16 mouse cellular contexts compared by ENCODE assay signal in the genomic region with DNA sequence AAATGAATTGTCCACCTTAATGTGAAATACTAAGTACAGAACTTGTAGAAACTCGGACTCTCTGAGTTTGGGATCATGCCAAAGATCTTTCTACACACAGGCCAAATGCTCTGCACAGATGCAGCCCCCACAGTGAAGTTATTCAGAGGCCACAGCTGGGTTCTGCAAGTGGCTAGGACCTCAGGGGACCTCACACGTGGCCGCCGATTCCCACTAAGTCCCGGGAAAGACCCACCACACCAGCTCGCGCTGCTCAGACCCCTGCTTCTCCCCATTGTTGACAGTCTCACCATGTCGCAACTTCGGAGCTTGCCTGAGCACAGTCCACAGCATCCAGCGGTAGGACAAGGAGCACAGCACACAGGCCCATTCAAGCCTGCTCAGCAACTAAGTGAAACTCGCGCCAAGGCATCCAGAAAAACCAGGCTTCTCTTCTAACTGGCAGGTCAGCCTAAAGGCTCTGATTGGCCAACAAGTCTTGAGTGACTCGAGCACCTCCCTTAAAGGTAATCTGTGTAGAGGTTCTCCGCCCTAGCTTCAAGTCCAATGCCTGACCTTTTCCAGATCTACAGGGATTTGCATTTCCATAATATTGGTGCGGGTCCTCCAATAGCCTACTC. TPM values are rescaled to one million over a fixed set of nuclear protein-coding genes. Genes with fewer than 3 reads are reported as not detected.
DNase-seq lines count a peak whose midpoint lies in the region; ATAC-seq and TF ChIP-seq lines count a peak whose summit lies in the region.
"Not testable (repeated sequence)": the region's sequence is repeated elsewhere in the genome, so short reads cannot be mapped to it uniquely, and the experiment has no call there.
"Had no signal": no experiment of that assay in that cellular context is flagged by ENCODE, and none has a peak within 500 bp of the region (broad histone marks: within the 10 kb centered on the region; RNA-seq: fewer than 3 reads in every experiment).

No protein-coding gene starts in this region.

- not testable (repeated sequence) for TF ChIP-seq CTCF in ES-Bruce4 (IDR thresholded peaks at IDR 0.05; ENCODE audit: low read depth, low read length)

- WGBS in heart, embryonic 16.5 days = 48% methylated on average over 12 of the region's 15 CpGs
- 55% methylated on average over 13 of the region's 15 CpGs for WGBS in intestine, embryonic 16.5 days
- WGBS in lung, embryonic 16.5 days = 51% methylated on average over 11 of the region's 15 CpGs

- peak overlapping the region; percentile 30; the same call in 1 of the 2 replicates for H3K4me2 ChIP-seq in heart, embryonic 16.5 days (ENCODE audit: low read depth, low read length)
- not testable (repeated sequence) for H3K4me2 ChIP-seq in intestine, embryonic 16.5 days (ENCODE audit: low read depth, low read length)
- 0 out of 2 replicates have a peak overlapping the region, but pooled peaks have one; percentile 6 for H3K4me2 ChIP-seq in lung, embryonic 16.5 days (ENCODE audit: low read depth, low read length)

- not testable (repeated sequence) for H3K4me1 ChIP-seq in ES-Bruce4 (ENCODE audit: control insufficient read depth, insufficient read depth, low read length); intestine, embryonic 16.5 days (ENCODE audit: control insufficient read depth, insufficient read depth, low read length); lung, embryonic 16.5 days (replicated peaks; ENCODE audit: control insufficient read depth, insufficient read depth, low read length)
- H3K4me1 ChIP-seq in heart, embryonic 16.5 days (ENCODE audit: control insufficient read depth, insufficient read depth, low read length) = peaks cover 18% of the 10 kb centered on the region

- not testable (repeated sequence) for H3K27me3 ChIP-seq in ES-Bruce4 (ENCODE audit: control insufficient read depth, insufficient read depth, low read length, poor library complexity, severe bottlenecking); heart, embryonic 16.5 days (ENCODE audit: control insufficient read depth, insufficient read depth, low read length); intestine, embryonic 16.5 days (replicated peaks; ENCODE audit: control insufficient read depth, insufficient read depth, low read length); lung, embryonic 16.5 days (ENCODE audit: control insufficient read depth, insufficient read depth, low read depth, low read length)

- not testable (repeated sequence) for H3K9me3 ChIP-seq in ES-Bruce4 (replicated peaks; ENCODE audit: control insufficient read depth, insufficient read depth, low read length, poor library complexity, severe bottlenecking); heart, embryonic 16.5 days (replicated peaks; ENCODE audit: control insufficient read depth, low read length); intestine, embryonic 16.5 days (ENCODE audit: control insufficient read depth, low read length); lung, embryonic 16.5 days (ENCODE audit: control insufficient read depth, low read length)

- ATAC-seq in heart, embryonic 16.5 days (replicated peaks; ENCODE audit: extremely low read depth, insufficient read depth, low FRiP score); intestine, embryonic 16.5 days; lung, embryonic 16.5 days (ENCODE audit: low read depth): not testable (repeated sequence)

- TF ChIP-seq POLR2A in ES-Bruce4 (IDR thresholded peaks at IDR 0.05; ENCODE audit: insufficient read depth, low read length) = not testable (repeated sequence)

- H3K27ac ChIP-seq in ES-Bruce4 (ENCODE audit: insufficient read depth, low read length); lung, embryonic 16.5 days (ENCODE audit: low read length): not testable (repeated sequence)
- H3K27ac ChIP-seq in heart, embryonic 16.5 days (ENCODE audit: low read length) = peak overlapping the region; percentile 57; the same call in 1 of the 2 replicates
- H3K27ac ChIP-seq in intestine, embryonic 16.5 days (ENCODE audit: low read length) = 0 out of 2 replicates have a peak overlapping the region, but pooled peaks have one; percentile 10

- H3K9ac ChIP-seq in ES-Bruce4 (ENCODE audit: low read depth, poor library complexity, severe bottlenecking) = peak overlapping the region; percentile 45; the same call in 1 of the 2 replicates
- not testable (repeated sequence) for H3K9ac ChIP-seq in heart, embryonic 16.5 days (ENCODE audit: low read length); intestine, embryonic 16.5 days (ENCODE audit: low read depth, low read length); lung, embryonic 16.5 days (ENCODE audit: low read length)

- peak; percentile 55 for DNase-seq in gonadal fat pad, adult 2 months (ENCODE audit: low read depth)
- DNase-seq in liver = peak; percentile 15
- peak; percentile 16 for DNase-seq in yolk sac, embryonic 10.5 days (ENCODE audit: low spot score)

- H3K36me3 ChIP-seq in ES-Bruce4 (ENCODE audit: control insufficient read depth, insufficient read depth, low read length, poor library complexity, severe bottlenecking) = not testable (repeated sequence)
- peaks cover 13% of the 10 kb centered on the region for H3K36me3 ChIP-seq in heart, embryonic 16.5 days (ENCODE audit: control insufficient read depth, insufficient read depth)
- peaks cover 13% of the 10 kb centered on the region for H3K36me3 ChIP-seq in intestine, embryonic 16.5 days (ENCODE audit: control insufficient read depth, insufficient read depth, low read length)
- peaks cover 13% of the 10 kb centered on the region for H3K36me3 ChIP-seq in lung, embryonic 16.5 days (ENCODE audit: control insufficient read depth, insufficient read depth, low read length)

- H3K4me3 ChIP-seq in ES-Bruce4 (ENCODE audit: low read depth, low read length) = peak overlapping the region; percentile 53
- not testable (repeated sequence) for H3K4me3 ChIP-seq in heart, embryonic 16.5 days (ENCODE audit: low read length); intestine, embryonic 16.5 days (ENCODE audit: low read length); lung, embryonic 16.5 days (ENCODE audit: low read length)

- not testable (repeated sequence) for TF ChIP-seq EP300 in ES-Bruce4 (IDR thresholded peaks at IDR 0.05; ENCODE audit: insufficient read depth, low read depth, low read length)

RNA-seq across cellular contexts. Expression of gene Ppp2r3d, which starts 3.8 kb away (rescaled TPM):
- polyA plus RNA-seq in ES-Bruce4 (2011; ENCODE audit: insufficient read depth, insufficient read length, low read depth, missing spikeins) = 41.5 and 43.1 TPM in 2 replicates
- polyA plus RNA-seq in gonadal fat pad, adult 2 months (2012; rRNA removed) = 151 and 177 TPM in 2 replicates
- polyA plus RNA-seq in heart, embryonic 16.5 days (2015; fragmentation: Nextera tagmentation; extraction: Ambion mirVana) = 143 TPM in 2 replicates
- 138 and 143 TPM in 2 replicates for polyA plus RNA-seq in intestine, embryonic 16.5 days (2015; fragmentation: Nextera tagmentation; extraction: Ambion mirVana)
- polyA plus RNA-seq in lung, embryonic 16.5 days (2015; fragmentation: Nextera tagmentation; extraction: Ambion mirVana) = 107 and 113 TPM in 2 replicates

RNA-seq across cellular contexts. Expression of gene Gm21836, which starts 13.1 kb away (rescaled TPM):
- not detected in 2 replicates for polyA plus RNA-seq in ES-Bruce4 (2011; ENCODE audit: insufficient read depth, insufficient read length, low read depth, missing spikeins)
- not detected in 2 replicates for polyA plus RNA-seq in gonadal fat pad, adult 2 months (2012; rRNA removed)
- polyA plus RNA-seq in heart, embryonic 16.5 days (2015; fragmentation: Nextera tagmentation; extraction: Ambion mirVana) = not detected in 2 replicates
- polyA plus RNA-seq in intestine, embryonic 16.5 days (2015; fragmentation: Nextera tagmentation; extraction: Ambion mirVana) = not detected in 2 replicates
- polyA plus RNA-seq in lung, embryonic 16.5 days (2015; fragmentation: Nextera tagmentation; extraction: Ambion mirVana) = not detected in 2 replicates
- polyA plus RNA-seq: adrenal gland, adult 2 months; CD4-positive, CD25-positive, alpha-beta regulatory T cell, adult 4 months; embryonic facial prominence, embryonic 13.5 days; forebrain, embryonic 13.5 days; forebrain, postnatal 0 days; heart, embryonic 14.5 days; hindbrain, embryonic 13.5 days; hindbrain, postnatal 0 days; intestine, embryonic 14.5 days had no signal
